Mouse (Mus musculus) adrenal gland, postnatal 0 days (tissue): ENCODE data around the gene Nup54. TPM values are rescaled to one million over a fixed set of nuclear protein-coding genes. Genes with fewer than 3 reads are reported as not detected.

Source experiments
- microRNA-seq: library from miRNA; unstranded; fragments of <30 nt; microRNA quantifications from one replicate; pipeline ENCODE4, GENCODE M21; 2016; ENCODE audit warnings: borderline replicate concordance; ENCODE audit not compliant: insufficient number of aligned reads
- polyA plus RNA-seq: library from polyadenylated mRNA; unstranded; fragments of >200 nt; fragmentation: Nextera tagmentation; extraction: Ambion mirVana; gene quantifications from 2 replicates; pipeline ENCODE4 v1.2.1, GENCODE M21; 2015

Gene Nup54
- polyA plus RNA-seq = 15.4 and 22.5 TPM in 2 replicates

GRCm38 (mm10) chr5:92435025-92435584 lies at the start of gene Nup54:
Gene Nup54, minus strand, starts transcription at chr5:92435219.

Small RNA genes lying within 50 kb of the gene (microRNA-seq; reads per million reads assigned to microRNA genes)
- gene Mir6415 = not detected

Other genes with a start within 250 kb of the Nup54 start
- 2.1 and 3.9 TPM in 2 replicates for gene U90926, start 219.8 kb downstream of the Nup54 start, polyA plus RNA-seq
- 0.22 and 0.72 TPM in 2 replicates for gene Ppef2, start 178.9 kb downstream of the Nup54 start, polyA plus RNA-seq
- gene Naaa, start 157.0 kb downstream of the Nup54 start, polyA plus RNA-seq = 13.4 and 14.1 TPM in 2 replicates
- 15.0 and 25.5 TPM in 2 replicates for gene Sdad1, start 124.7 kb downstream of the Nup54 start, polyA plus RNA-seq
- gene Cxcl9, start 107.1 kb downstream of the Nup54 start, polyA plus RNA-seq = 0.18 and 0.41 TPM in 2 replicates
- 15.8 and 21.7 TPM in 2 replicates for gene Art3, start 103.4 kb downstream of the Nup54 start, polyA plus RNA-seq
- 2.0 and 3.3 TPM in 2 replicates for gene Cxcl10, start 86.3 kb downstream of the Nup54 start, polyA plus RNA-seq
- gene Scarb2, start 71.6 kb upstream of the Nup54 start, polyA plus RNA-seq = 14.9 and 16.3 TPM in 2 replicates
- gene Fam47e, start 119.8 kb upstream of the Nup54 start, polyA plus RNA-seq = 0.35 TPM in 1 of 2 replicates, not detected in the other
- 23.9 and 40.6 TPM in 2 replicates for gene Stbd1, start 167.8 kb upstream of the Nup54 start, polyA plus RNA-seq
- gene Ccdc158, start 240.1 kb upstream of the Nup54 start, polyA plus RNA-seq = 0.19 and 0.52 TPM in 2 replicates
- 1.5 and 1.8 TPM in 2 replicates for gene Shroom3, start 248.2 kb upstream of the Nup54 start, polyA plus RNA-seq